Mouse (Mus musculus) layer of hippocampus, adult 6 months (tissue): ENCODE data around the gene Fam173a. TPM values are rescaled to one million over a fixed set of nuclear protein-coding genes. Genes with fewer than 3 reads are reported as not detected.

Experiments
- long read RNA-seq, 2 experiments: library from polyadenylated mRNA; unstranded; transcript quantifications; one replicate each; pipeline ENCODE4 v2.0.0; 2019 to 2020
- microRNA-seq: library from miRNA; unstranded; fragments of <30 nt; microRNA quantifications from one replicate; pipeline ENCODE4 v1.2.0, GENCODE M21; 2020
- polyA plus RNA-seq: library from polyadenylated mRNA; unstranded; fragments of <200 nt; fragmentation: Nextera tagmentation; gene quantifications from 2 replicates; pipeline ENCODE4 v1.2.3, GENCODE M21; 2021

The Fam173a gene
- polyA plus RNA-seq, result 182 and 194 TPM in 2 replicates
- long read RNA-seq, experiment 1, transcript Fam173a-201 (5 exons, 1,321 nt), result major isoform, 116 of 125 reads
- long read RNA-seq, experiment 1, partial matches to known transcripts, result 0 of 125 reads
- long read RNA-seq, experiment 1, other reads (novel, unspliced or antisense), result 4 of 125 reads
- long read RNA-seq, experiment 2, transcript Fam173a-205 (3 exons, 1,886 nt), result minor isoform, 34 of 87 reads
- long read RNA-seq, experiment 2, transcript Fam173a-202 (4 exons, 1,267 nt), result minor isoform, 6 of 87 reads
- long read RNA-seq, experiment 2, transcript Fam173a-201 (5 exons, 1,321 nt), result major isoform, 46 of 87 reads
- long read RNA-seq, experiment 2, partial matches to known transcripts, result 0 of 87 reads
- long read RNA-seq, experiment 2, other reads (novel, unspliced or antisense), result 1 of 87 reads

GRCm38 (mm10) chr17:25792615-25793014, at the start of gene Fam173a:
Fam173a (minus strand) TSS chr17:25792901.

GRCm38 (mm10) chr17:25841117-25841880, 48.6 kb upstream of the Fam173a start, which contains the start of gene Gm20683:
Gm20683 (minus strand) TSS chr17:25841763.

GRCm38 (mm10) chr17:25837076-25837410, 44.3 kb upstream of the Fam173a start, which contains the start of gene Rhbdl1:
Rhbdl1 (minus strand) TSS chr17:25837295.

GRCm38 (mm10) chr17:25833291-25833663, 40.6 kb upstream of the Fam173a start, which contains the start of gene Stub1:
Stub1 (minus strand) TSS chr17:25833404.

GRCm38 (mm10) chr17:25828712-25829557, 36.2 kb upstream of the Fam173a start, which contains the start of gene Jmjd8:
Jmjd8 (plus strand) TSS chr17:25828867.

GRCm38 (mm10) chr17:25823452-25823851, 30.8 kb upstream of the Fam173a start, which contains the start of gene Wdr24:
Wdr24 (plus strand) TSS chr17:25823627.

GRCm38 (mm10) chr17:25808789-25809605, 16.3 kb upstream of the Fam173a start, which contains the start of gene Fbxl16:
Fbxl16 (plus strand) TSS chr17:25809085.

GRCm38 (mm10) chr17:25796951-25797369, 4.3 kb upstream of the Fam173a start, which contains the start of gene Metrn:
Metrn (minus strand) TSS chr17:25797136.

GRCm38 (mm10) chr17:25795609-25796092, 3.0 kb upstream of the Fam173a start, which contains the start of gene AC134908.4:
AC134908.4 (minus strand) TSS chr17:25795659.

GRCm38 (mm10) chr17:25786280-25786679, 6.4 kb downstream of the Fam173a start, which contains the start of gene Ccdc78:
Ccdc78 (plus strand) TSS chr17:25786580.

GRCm38 (mm10) chr17:25785281-25785745, 7.4 kb downstream of the Fam173a start, which contains the start of gene Haghl:
Haghl (minus strand) TSS chr17:25785673.

GRCm38 (mm10) chr17:25773549-25774120, 19.1 kb downstream of the Fam173a start, which contains the start of gene Narfl:
Narfl (plus strand) TSS chr17:25773776.

GRCm38 (mm10) chr17:25754241-25754640, 38.5 kb downstream of the Fam173a start, which contains the start of gene Msln:
Msln (minus strand) TSS chr17:25754378.

Small RNA genes lying within 50 kb of the gene (microRNA-seq; reads per million reads assigned to microRNA genes)
- gene Gm25083 (not detected), gene Mir3082 (3.2 reads per million, percentile 10 among the genes with 10 or more reads in this experiment), gene Mir6966 (1.5 reads per million)

Other genes starting within 250 kb of the Fam173a start
- 43.6 and 69.7 TPM in 2 replicates for gene Sox8, start 222.2 kb downstream of the Fam173a start, polyA plus RNA-seq
- 31.8 and 35.9 TPM in 2 replicates for gene Lmf1, start 213.8 kb downstream of the Fam173a start, polyA plus RNA-seq
- gene Gng13, start 75.7 kb downstream of the Fam173a start, polyA plus RNA-seq, result 621 and 686 TPM in 2 replicates
- gene Chtf18, start 65.5 kb downstream of the Fam173a start, polyA plus RNA-seq, result 0.99 and 1.8 TPM in 2 replicates
- 52.1 and 53.1 TPM in 2 replicates for gene Rpusd1, start 65.2 kb downstream of the Fam173a start, polyA plus RNA-seq
- gene Mslnl, start 56.9 kb downstream of the Fam173a start, polyA plus RNA-seq, result not detected in 2 replicates
- gene Msln, start 38.5 kb downstream of the Fam173a start, polyA plus RNA-seq, result 0.21 and 0.24 TPM in 2 replicates
- 32.8 and 34.8 TPM in 2 replicates for gene Narfl, start 19.1 kb downstream of the Fam173a start, polyA plus RNA-seq
- gene Haghl, start 7.2 kb downstream of the Fam173a start, polyA plus RNA-seq, result 76.2 and 91.6 TPM in 2 replicates
- 0.36 and 0.49 TPM in 2 replicates for gene Ccdc78, start 6.3 kb downstream of the Fam173a start, polyA plus RNA-seq
- gene AC134908.4, start 2.8 kb upstream of the Fam173a start, polyA plus RNA-seq, result 2.4 and 3.0 TPM in 2 replicates
- gene Metrn, start 4.2 kb upstream of the Fam173a start, polyA plus RNA-seq, result 7.3 and 11.1 TPM in 2 replicates
- gene Fbxl16, start 16.2 kb upstream of the Fam173a start, polyA plus RNA-seq, result 218 and 257 TPM in 2 replicates
- 15.6 and 18.6 TPM in 2 replicates for gene Wdr24, start 30.7 kb upstream of the Fam173a start, polyA plus RNA-seq
- 33.3 and 39.5 TPM in 2 replicates for gene Jmjd8, start 36.0 kb upstream of the Fam173a start, polyA plus RNA-seq
- gene Stub1, start 40.5 kb upstream of the Fam173a start, polyA plus RNA-seq, result 365 and 398 TPM in 2 replicates
- gene Rhbdl1, start 44.4 kb upstream of the Fam173a start, polyA plus RNA-seq, result 18.4 and 27.7 TPM in 2 replicates
- gene Gm20683, start 48.9 kb upstream of the Fam173a start, polyA plus RNA-seq, result 2.1 and 2.8 TPM in 2 replicates
- gene Rhot2, start 52.0 kb upstream of the Fam173a start, polyA plus RNA-seq, result 8.6 and 8.7 TPM in 2 replicates
- 2.1 and 2.3 TPM in 2 replicates for gene Wdr90, start 68.6 kb upstream of the Fam173a start, polyA plus RNA-seq
- gene Mcrip2, start 75.9 kb upstream of the Fam173a start, polyA plus RNA-seq, result 36.0 and 36.4 TPM in 2 replicates
- gene Mettl26, start 82.2 kb upstream of the Fam173a start, polyA plus RNA-seq, result 87.8 and 94.9 TPM in 2 replicates
- not detected in 2 replicates for gene Wfikkn1, start 88.0 kb upstream of the Fam173a start, polyA plus RNA-seq
- gene Rab40c, start 126.8 kb upstream of the Fam173a start, polyA plus RNA-seq, result 6.4 and 7.1 TPM in 2 replicates
- 115 and 168 TPM in 2 replicates for gene Pigq, start 152.0 kb upstream of the Fam173a start, polyA plus RNA-seq
- 1.6 and 1.9 TPM in 2 replicates for gene Nhlrc4, start 152.1 kb upstream of the Fam173a start, polyA plus RNA-seq
- gene A930017K11Rik, start 159.7 kb upstream of the Fam173a start, polyA plus RNA-seq, result 0.54 and 1.1 TPM in 2 replicates
- 9.0 and 12.3 TPM in 2 replicates for gene Capn15, start 192.9 kb upstream of the Fam173a start, polyA plus RNA-seq